In genomic region chr15:88507886-88508285, GRCm38 (mm10) we compare ENCODE assay signal across 23 mouse cellular contexts.
DNase-seq lines count a peak whose midpoint lies in the region; ATAC-seq lines count a peak whose summit lies in the region.
"Had no signal": no experiment of that assay in that cellular context is flagged by ENCODE, and none has a peak within 500 bp of the region (broad histone marks: within the 10 kb centered on the region; RNA-seq: fewer than 3 reads in every experiment).

No protein-coding gene starts in this region.

- H3K4me3 ChIP-seq in midbrain, embryonic 11.5 days (ENCODE audit: low read depth, low read length), result no peak overlapping the region
- no peak overlapping the region for H3K4me3 ChIP-seq in midbrain, embryonic 14.5 days (replicated peaks; ENCODE audit: low read depth, low read length)
- H3K4me3 ChIP-seq: embryonic facial prominence, embryonic 10.5 days; embryonic facial prominence, embryonic 12.5 days; forebrain, embryonic 12.5 days had no signal

- H3K36me3 ChIP-seq in midbrain, embryonic 11.5 days (ENCODE audit: control insufficient read depth, insufficient read depth, low read length), result no peaks in the 10 kb centered on the region
- H3K36me3 ChIP-seq in midbrain, embryonic 14.5 days (ENCODE audit: control insufficient read depth, insufficient read depth, low read length), result no peaks in the 10 kb centered on the region
- H3K36me3 ChIP-seq: embryonic facial prominence, embryonic 10.5 days; embryonic facial prominence, embryonic 12.5 days; forebrain, embryonic 12.5 days; G1E had no signal

- no peak overlapping the region for H3K9ac ChIP-seq in midbrain, embryonic 11.5 days (ENCODE audit: low read length)
- no peak overlapping the region for H3K9ac ChIP-seq in midbrain, embryonic 14.5 days (replicated peaks; ENCODE audit: low read length)
- H3K9ac ChIP-seq: embryonic facial prominence, embryonic 12.5 days; forebrain, embryonic 12.5 days had no signal

- H3K27me3 ChIP-seq in midbrain, embryonic 11.5 days (ENCODE audit: control insufficient read depth, insufficient read depth, low read length), result no peaks in the 10 kb centered on the region
- H3K27me3 ChIP-seq in midbrain, embryonic 14.5 days (ENCODE audit: control insufficient read depth, insufficient read depth, low read length), result no peaks in the 10 kb centered on the region
- H3K27me3 ChIP-seq: embryonic facial prominence, embryonic 12.5 days; forebrain, embryonic 12.5 days had no signal

- DNase-seq in adrenal gland, adult (ENCODE audit: inconsistent age in 2 of 2, low spot score in 1 of 2), result peak; percentile 64 to 67
- no peak for DNase-seq in adrenal gland, postnatal 4 days (ENCODE audit: low spot score in 2 of 2)
- peak; percentile 18 for DNase-seq in adrenal gland, adult 8-10 months
- no peak for DNase-seq in adrenal gland, postnatal 25 days
- peak; percentile 21 for DNase-seq in midbrain, embryonic 11.5 days (ENCODE audit: low spot score, missing footprints)
- no peak for DNase-seq in midbrain, embryonic 14.5 days
- DNase-seq in adrenal gland, postnatal 36 days, result peak; percentile 44 to 52
- DNase-seq in cerebellum, adult 18-20 months, result no peak
- DNase-seq: B cell, adult 2 months; cerebellum, adult 11 months; cerebellum, adult 2 months; cerebellum, adult 9-10 months; cerebellum, postnatal 10 days; cerebellum, postnatal 25 days had no signal

- H3K27ac ChIP-seq in midbrain, embryonic 11.5 days (ENCODE audit: low read depth, low read length), result no peak overlapping the region
- no peak overlapping the region for H3K27ac ChIP-seq in midbrain, embryonic 14.5 days (replicated peaks; ENCODE audit: low read depth, low read length)
- H3K27ac ChIP-seq: embryonic facial prominence, embryonic 10.5 days; embryonic facial prominence, embryonic 12.5 days; forebrain, embryonic 12.5 days had no signal

- no peaks in the 10 kb centered on the region for H3K9me3 ChIP-seq in midbrain, embryonic 11.5 days (ENCODE audit: control insufficient read depth, low read length)
- H3K9me3 ChIP-seq in midbrain, embryonic 14.5 days (ENCODE audit: control insufficient read depth, low read length), result no peaks in the 10 kb centered on the region
- H3K9me3 ChIP-seq: embryonic facial prominence, embryonic 10.5 days; embryonic facial prominence, embryonic 12.5 days; forebrain, embryonic 12.5 days had no signal

- no peaks in the 10 kb centered on the region for H3K4me1 ChIP-seq in midbrain, embryonic 11.5 days (ENCODE audit: control insufficient read depth, insufficient read depth, low read length)
- H3K4me1 ChIP-seq in midbrain, embryonic 14.5 days (ENCODE audit: control insufficient read depth, insufficient read depth, low read length), result no peaks in the 10 kb centered on the region
- H3K4me1 ChIP-seq: embryonic facial prominence, embryonic 12.5 days; forebrain, embryonic 12.5 days had no signal

- 71% methylated on average over 2 of the region's 2 CpGs for WGBS in midbrain, embryonic 11.5 days
- WGBS in midbrain, embryonic 14.5 days, result 57% methylated on average over 2 of the region's 2 CpGs

- ATAC-seq in midbrain, embryonic 11.5 days (ENCODE audit: low FRiP score), result no peak
- no peak for ATAC-seq in midbrain, embryonic 14.5 days (ENCODE audit: low FRiP score, low TSS enrichment)
- ATAC-seq: activated CD4-positive, CD25-positive, alpha-beta regulatory T cell, adult 4 months; CD4-positive, CD25-positive, alpha-beta regulatory T cell, adult 4 months; forebrain, embryonic 14.5 days; forebrain, embryonic 16.5 days; Patski had no signal

- H3K4me2 ChIP-seq in midbrain, embryonic 11.5 days, result no peak overlapping the region
- no peak overlapping the region for H3K4me2 ChIP-seq in midbrain, embryonic 14.5 days (ENCODE audit: low read length)
- H3K4me2 ChIP-seq: embryonic facial prominence, embryonic 12.5 days; forebrain, embryonic 12.5 days had no signal

Comparison
In these comparisons a context has a peak if more than half of its experiments do, and no peak if none do; other contexts are left out.
1. DNase-seq: peak in adrenal gland, adult (2 of 2), adrenal gland, adult 8-10 months (single experiment), midbrain, embryonic 11.5 days (single experiment) and adrenal gland, postnatal 36 days (2 of 2); none in adrenal gland, postnatal 4 days (0 of 2), adrenal gland, postnatal 25 days (single experiment), midbrain, embryonic 14.5 days (single experiment) and cerebellum, adult 18-20 months (0 of 2).